Mouse (Mus musculus) urinary bladder, postnatal 10 days (tissue): ENCODE results near the gene Cacna2d2.
A peak's percentile ranks its signal among the peaks of the same experiment; 100 is the strongest.
"Not testable (repeated sequence)": the region's sequence is repeated elsewhere in the genome, so short reads cannot be mapped to it uniquely, and the experiment has no call there.

Source experiments
- DNase-seq: peaks from one replicate; pipeline ENCODE4 v3.0.0; 2022; ENCODE audit warnings: low spot score

Cacna2d2 gene

DNA sequence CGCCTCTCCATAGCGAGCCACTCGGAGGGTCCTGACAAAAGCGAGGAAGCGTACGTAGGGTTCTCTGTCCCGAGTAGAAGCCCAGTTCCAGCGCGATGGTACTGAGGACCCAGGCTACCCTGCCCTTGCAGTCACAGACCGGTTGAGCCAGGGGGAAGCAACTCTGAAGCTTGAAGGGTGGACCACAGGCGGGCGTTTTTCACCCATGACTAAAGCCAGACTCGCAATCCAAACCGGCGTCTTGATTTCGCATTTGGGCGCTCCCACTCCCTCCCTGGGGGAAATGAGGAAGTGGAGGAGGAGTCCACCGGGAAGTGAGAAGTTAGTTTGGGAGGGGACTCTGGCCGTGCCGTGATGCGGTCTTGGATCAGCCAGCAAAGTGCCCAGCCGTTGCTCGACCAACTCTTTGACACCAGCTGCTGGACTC is 155.6 kb downstream of the Cacna2d2 start:
- DNase-seq: no peak

DNA sequence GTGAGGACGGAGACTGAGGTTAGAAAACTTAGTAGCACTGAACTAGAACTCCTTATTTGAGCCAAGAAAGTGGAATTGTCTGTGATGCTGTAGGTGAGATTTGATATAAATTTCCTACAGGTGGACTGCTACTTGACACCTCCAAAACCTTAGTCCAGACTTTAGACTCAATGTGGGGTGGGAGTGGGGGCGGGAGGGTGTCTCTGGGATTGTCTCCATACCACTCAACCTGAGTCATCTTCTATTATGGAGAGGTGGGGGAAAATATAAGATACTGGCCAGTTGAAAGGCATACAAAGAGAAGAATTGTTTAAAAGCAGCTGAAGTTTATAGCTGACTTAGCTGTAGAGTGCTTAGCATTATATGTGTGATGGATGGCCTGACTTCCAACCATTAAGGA is 156.3 kb downstream of the Cacna2d2 start:
- no peak for DNase-seq

DNA sequence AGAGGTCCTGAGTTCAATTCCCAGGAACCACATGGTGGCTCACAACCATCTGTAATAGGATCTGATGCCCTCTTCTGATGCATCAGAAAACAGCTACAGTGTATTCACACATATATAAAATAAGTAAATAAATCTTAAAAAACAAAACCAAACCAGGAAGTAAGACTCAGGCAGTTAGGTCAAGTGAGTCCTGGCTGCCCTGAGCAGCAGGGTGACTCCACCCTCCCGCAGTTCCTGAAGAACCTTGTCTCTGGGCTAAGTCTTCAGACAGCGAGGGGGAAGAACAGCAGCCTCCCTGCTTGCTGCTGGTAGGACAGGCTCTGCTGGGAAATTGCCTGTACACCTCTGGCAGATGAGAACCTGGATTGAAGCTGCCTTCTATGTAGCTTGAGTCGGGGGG is 156.9 kb downstream of the Cacna2d2 start:
- DNase-seq: no peak

DNA sequence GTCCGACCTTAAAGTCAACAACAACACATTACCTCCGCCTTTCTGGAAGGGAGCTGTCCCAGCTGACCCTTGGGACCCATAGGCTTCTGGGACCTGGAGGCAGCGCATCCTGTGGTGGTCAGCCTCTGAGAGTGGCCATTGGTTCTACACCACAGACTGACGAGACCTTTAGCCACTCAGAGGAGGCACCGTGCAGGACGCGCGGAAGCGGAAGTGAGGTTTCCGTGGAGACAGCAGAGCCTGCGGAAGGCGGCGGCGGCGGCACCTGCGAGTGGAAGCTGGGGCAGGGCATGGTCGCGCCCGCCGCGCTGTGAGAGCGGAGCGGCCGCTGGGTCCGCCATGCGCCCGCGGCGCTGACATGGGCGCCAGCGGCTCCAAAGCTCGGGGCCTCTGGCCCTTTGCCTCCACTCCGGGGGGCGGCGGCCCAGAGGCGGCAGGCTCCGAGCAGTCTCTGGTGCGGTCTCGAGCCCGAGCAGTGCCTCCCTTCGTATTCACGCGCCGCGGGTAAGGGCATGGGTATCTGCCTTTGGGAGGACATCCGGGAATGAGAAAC is 163.7 kb downstream of the Cacna2d2 start, which contains the start of gene Tusc2:
TSS of gene Tusc2 (plus strand) at position 227 of the 553 bp plus-strand sequence.
- DNase-seq: peak; percentile 75

DNA sequence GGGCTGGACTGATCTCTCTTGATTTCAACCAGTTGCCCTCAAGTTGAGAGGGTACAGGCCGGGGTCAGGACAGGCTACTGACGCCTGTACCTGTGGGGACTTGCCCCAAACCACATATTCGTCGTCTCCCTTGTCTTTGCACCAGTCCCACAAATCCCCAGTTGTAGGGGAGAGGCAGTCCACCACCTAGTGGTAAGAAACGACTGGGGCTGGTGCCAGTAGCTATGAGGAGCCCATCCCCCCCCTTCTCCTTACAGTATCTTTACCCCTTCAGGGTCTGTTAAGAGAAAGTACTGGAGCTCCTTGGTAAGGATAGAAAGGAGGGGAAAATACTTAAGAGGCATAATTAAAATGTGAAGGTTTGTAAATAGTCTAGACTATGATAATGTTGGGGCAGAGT is 166.1 kb downstream of the Cacna2d2 start:
- DNase-seq: not testable (repeated sequence)

DNA sequence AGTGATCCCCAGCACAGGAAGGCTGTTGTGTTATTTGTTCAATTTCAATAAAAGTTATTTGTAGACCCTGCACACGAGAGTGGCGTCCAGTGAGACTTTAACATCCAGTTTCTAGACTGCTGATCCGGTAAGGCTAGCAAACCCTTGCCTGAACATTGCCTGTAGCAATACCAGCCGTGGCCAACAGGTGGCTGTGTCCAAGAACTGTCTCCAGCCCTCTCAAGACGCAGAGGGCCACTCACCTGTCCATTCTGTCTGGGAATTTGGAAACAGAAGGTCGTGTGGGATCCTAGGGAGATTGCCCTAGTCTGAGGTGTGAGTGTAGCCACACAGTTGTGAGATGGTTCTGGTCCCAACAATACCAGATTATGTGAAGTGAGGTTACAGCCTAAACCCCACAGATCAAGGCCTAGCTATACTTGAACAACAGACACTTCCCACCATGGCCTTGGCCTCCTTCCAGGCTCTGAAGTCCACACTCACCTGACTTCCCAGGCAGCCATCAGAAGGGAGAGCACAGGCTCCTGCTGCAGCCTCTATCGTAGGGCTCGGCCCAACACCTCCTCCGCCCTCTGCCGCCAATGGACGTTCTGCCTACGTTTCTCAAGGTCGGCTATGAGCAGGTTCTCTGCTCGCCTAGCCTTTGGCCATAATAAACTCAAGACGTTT is 166.8 kb downstream of the Cacna2d2 start:
- DNase-seq: no peak

DNA sequence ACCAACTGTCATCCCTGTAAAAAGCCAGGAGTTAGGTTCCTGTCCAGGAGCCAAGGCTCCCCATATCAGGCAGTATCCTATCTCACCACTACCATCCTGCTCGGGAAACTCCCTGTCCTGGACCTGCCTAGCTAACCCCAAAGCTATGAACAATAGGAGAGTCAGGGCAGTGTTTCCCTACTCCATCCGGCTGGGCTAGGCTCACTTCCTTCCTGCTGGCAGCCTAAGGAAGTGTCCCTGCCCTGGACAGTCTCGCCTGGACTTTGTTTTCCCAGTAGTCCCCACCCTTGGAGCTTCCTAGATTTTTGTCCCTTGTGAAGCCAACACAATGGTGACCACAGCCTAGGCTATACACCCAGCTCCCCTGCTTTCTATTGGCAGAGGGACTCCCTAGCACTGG is 167.4 kb downstream of the Cacna2d2 start:
- DNase-seq: no peak

DNA sequence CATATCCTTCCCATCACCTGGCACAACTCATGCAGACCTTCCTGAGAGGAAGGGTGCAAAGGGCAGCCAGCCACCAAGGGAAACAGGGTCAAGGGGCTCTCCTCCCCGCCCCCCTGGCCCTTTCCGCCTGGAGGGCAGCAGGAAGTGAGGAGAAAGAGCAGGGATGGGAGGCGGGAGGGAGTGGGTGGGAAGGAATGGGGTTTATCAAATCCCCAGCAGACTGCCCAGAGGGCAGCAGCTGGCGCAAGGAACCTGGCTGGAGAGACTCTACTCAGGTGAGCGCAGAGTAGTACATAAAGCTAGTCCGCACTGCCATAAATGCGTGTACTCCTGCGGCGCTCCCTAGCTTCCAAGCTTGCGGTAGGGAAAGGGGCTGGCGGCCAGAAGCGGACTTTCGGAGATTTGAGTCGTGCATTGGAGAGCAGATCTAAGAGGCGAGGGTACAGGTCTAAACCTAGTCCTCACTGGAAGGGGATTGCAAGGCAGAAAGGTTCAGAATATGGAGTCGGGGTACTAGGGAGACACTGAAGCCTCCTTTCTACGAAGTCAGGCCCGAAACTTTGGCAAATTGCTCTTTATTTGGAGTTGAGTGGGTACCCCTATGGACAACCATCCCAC is 168.4 kb downstream of the Cacna2d2 start, which contains the start of gene Hyal2:
TSS of gene Hyal2 (plus strand) at position 244 of the 618 bp plus-strand sequence.
- DNase-seq: no peak

DNA sequence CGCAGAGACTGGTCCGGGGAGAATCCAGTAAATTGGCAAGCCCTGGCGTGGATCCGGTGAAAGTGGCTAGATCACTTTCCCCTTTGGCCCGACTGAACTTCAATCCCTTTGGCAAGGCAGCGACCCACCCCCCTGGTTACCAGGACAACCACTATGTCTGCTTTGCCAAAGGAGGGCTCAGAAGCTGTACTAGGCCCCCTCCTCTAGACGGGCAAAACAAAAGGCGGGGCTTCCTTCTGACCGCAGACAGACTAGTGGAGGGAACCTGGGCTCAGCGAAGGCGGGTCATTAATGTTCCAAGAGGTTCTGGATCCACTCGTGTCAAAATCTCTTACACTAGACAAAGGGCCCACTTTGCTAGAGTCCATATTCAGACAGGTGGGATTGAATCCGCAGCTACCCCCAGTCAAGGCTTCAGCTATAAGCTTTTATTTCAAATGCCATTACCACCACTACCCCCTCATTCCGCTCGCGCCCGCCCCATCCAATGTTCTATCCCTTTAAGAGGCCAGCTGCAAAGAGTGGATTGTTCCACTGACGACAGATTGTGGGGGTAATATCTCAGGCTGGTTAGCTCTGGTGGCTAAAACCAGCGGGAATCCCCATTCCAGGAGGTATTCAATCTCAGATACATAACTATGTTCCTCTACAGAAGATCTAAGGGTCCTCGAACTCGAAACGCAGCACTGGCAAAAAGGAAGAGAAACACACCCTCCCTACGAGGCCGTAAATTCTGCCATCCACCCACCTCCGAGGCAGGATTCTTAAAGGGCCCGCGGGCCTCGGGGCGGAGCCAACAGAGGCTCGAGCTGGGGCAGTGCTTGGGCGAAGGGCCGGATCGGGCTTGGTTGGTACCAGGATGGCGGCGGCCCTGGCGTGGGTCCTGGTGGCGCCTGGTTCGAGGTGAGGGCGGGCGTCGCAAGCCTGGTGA is 169.2 kb downstream of the Cacna2d2 start:
- no peak for DNase-seq

DNA sequence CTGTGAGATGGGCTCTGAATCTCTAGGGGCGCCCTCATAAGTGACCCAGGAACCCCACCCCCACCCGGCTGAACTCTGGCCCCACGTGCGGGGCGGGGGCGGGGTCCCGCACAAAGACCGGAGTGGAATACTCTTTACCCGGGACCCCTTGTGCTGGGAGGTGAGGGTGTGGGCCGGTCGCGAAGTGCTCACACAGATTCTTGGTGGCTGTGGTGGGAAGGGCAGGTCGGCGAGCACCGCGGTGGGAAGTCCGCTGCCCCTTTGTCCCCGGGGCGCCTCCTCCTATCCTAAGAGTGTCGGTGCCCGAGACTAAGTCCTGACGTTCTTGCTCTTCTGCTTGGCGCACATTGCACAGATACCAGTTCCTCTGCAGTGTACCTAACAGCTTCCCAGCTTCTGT is 169.9 kb downstream of the Cacna2d2 start:
- no peak for DNase-seq

DNA sequence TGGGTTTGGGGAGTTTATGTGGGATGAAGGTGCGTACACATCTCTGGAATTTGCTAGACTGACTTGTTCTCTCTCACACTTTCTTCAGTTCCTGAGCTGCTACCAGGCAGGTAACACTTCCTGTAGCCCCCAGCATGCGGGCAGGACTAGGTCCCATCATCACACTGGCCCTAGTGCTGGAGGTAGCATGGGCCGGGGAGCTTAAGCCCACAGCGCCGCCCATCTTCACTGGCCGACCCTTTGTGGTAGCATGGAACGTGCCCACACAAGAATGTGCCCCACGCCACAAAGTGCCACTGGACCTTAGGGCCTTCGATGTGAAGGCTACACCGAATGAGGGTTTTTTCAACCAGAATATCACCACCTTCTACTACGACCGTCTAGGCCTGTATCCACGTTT is 170.6 kb downstream of the Cacna2d2 start:
- DNase-seq: no peak

DNA sequence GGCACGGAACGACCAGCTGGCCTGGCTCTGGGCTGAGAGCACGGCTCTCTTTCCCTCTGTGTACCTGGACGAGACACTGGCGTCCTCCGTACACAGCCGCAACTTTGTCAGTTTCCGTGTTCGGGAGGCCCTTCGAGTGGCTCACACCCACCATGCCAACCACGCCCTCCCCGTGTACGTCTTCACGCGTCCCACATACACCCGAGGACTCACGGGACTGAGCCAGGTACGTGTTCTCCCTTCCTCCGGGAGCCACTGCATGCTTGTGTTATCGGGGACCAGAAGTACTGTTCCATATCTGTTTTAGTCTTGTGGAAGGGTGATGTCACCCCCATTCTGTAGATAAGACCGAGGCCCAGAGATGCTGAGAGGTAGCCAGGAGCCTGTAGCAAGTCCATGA is 171.4 kb downstream of the Cacna2d2 start:
- no peak for DNase-seq

DNA sequence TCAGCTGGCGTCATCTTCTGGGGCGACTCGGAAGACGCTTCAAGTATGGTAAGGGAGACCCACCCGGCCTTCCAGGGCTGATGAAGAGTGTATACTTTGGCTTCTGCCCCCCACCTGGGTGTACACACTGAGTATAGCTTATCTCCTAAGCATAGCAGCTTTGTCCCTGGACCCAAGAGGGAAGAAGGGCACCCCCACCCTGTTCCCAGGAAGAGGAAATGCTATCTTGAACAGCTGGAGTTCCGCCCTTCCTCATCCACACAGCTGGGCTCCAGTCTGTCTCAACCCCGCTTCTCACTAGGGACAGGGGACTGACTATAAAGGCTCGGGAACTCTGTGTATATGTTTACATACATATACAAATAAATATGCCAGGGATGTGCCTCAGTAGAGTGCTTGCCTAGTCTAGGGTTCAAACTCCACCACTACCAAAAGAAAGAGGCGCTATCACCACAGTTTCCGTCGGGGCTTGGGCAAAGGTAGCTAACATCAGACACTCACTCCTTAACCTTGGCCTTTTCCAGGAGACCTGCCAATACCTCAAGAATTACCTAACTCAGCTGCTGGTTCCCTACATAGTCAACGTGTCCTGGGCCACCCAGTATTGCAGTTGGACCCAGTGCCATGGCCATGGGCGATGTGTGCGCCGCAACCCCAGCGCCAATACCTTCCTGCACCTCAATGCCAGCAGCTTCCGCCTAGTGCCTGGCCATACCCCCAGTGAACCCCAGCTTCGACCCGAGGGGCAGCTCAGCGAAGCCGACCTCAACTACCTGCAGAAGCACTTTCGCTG is 172.3 kb downstream of the Cacna2d2 start:
- DNase-seq: no peak

DNA sequence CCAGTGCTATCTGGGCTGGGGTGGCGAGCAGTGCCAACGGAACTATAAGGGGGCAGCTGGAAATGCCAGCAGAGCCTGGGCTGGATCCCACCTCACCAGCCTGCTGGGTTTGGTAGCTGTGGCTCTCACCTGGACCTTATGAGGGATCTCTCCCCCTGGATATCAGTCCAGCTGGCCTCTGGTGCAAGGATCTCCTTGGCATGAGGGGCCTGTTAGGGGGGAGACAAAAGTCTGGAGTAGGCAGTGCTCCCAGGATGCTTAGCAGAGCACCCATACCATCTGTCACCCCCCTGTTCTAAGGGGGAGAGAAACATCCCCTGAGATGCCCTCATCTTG is 172.9 kb downstream of the Cacna2d2 start:
- no peak for DNase-seq

DNA sequence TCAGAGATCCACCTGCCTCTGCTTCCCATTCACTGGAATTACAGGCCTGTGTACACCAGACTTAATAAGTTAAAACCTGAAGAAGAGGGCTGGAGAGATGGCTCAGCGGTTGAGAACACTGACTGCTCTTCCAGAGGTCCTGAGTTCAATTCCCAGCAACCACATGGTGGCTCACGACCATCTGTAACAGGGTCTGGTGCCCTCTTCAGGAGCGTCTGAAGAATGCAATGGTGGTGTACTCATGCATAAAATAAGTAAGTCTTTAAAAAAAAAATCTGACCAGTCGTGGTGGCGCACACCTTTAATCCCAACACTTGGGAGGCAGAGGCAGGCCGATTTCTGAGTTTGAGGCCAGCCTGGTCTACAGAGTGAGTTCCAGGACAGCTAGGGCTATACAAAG is 174.4 kb downstream of the Cacna2d2 start:
- DNase-seq: not testable (repeated sequence)

DNA sequence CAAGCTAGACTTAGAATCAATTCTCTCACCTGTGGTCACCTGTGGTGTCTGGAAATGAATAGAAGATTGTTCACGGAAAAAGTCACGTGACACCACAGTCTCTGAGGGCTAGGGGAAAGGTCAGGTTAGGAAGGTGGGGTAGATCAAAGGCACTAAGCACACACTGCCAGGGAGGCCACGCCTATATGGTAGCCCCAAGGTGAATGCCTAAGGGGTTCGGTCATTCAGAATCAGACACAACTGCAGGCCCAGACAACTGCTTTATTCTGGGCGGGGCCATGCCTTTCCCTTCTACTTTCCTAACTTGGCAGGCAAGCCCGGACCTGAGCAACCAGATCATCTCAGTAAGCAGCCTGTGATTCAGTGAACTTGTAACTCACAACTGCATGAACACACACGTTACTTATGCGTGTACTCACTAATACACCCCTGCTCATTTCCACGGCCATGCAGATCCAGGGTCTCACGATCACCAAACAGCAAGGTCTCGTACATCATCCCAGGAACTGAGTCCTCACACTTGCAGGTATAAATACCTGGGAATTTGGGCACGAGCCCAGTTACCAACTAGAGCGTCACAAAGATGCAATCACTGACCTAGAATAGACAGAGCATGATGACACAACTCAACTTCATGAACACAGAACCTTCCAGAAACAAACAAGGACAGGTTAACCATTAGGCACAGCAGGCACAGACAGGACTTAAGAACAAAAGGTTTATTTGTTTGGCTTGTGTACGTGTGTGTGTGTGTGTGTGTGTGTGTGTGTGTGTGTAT is 176.4 kb downstream of the Cacna2d2 start:
- DNase-seq: no peak

DNA sequence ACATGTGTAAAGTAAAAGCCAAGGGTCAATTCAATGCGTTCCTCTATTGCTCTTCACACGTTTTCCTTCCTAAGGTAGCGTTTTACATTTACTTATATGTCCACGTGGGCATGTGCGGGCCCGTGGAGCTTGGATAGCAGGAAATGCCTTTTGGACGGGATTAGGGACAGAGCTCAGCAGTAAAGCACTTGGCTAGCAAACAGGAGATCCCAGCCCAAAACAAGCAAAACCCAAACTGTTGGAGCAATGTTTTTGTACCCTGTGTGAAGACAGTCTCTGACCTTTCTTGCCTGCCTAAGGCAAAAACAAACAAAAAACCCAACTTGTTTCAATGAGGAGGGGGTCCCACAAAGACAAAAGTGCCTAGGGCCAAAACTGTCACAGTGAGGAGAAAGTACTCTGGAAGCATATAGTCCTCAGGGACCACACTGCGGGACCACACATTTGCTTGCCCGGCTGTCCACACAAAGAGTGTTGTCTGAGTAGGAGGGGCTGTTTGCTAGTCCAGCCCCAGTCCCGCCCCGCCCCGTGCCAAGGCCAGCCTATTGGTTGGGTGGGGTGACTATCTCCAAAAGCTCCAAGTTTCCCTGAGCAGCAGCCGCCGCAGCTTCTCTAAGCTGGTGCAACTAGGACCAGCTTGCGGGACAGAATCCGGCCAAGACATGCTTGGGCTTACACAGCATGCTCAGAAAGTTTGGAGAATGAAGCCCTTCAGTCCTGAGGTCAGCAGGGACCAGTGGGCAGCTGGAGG is 177.1 kb downstream of the Cacna2d2 start, which contains the start of gene Hyal1:
TSS of gene Hyal1 (plus strand) at position 571 of the 751 bp plus-strand sequence.
- no peak for DNase-seq

DNA sequence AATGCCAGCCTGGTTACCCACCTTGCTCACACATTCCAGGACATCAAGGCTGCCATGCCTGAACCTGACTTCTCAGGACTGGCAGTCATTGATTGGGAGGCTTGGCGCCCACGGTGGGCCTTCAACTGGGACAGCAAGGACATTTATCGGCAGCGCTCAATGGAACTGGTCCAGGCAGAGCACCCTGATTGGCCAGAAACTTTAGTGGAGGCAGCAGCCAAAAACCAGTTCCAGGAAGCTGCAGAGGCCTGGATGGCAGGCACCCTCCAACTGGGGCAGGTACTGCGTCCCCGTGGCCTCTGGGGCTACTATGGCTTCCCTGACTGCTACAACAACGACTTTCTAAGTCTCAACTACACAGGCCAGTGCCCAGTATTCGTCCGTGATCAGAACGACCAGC is 178.5 kb downstream of the Cacna2d2 start:
- DNase-seq: no peak

DNA sequence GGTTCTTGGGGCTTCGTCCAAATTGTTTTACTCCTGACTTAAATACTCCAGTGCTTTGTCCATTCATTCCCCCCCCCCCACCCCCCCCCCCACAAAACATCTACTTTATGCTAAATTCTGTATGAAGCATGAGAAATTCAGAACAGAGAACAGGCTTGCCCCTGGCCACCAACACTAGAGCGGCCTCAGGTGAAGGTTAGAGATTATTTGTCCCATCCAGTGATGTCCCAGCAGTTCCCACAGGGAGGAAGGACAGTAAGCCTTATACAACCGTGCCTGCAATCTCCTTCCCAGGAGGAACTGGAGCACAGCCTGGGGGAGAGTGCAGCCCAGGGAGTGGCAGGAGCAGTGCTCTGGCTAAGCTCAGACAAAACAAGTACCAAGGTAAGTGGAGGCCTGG is 179.2 kb downstream of the Cacna2d2 start, which contains the start of gene Naa80:
TSS of gene Naa80 (plus strand) at position 301 of the 400 bp plus-strand sequence.
- no peak for DNase-seq
